Mouse (Mus musculus) ES-E14 (cell line): ENCODE measurements around the gene Plpp2.

Experiments used
- CHD2 ChIP-seq: IDR thresholded peaks from 2 replicates; pipeline ENCODE4 v1.6.1; 2014; ENCODE audit warnings: mild to moderate bottlenecking, low read depth, low read length, inconsistent platforms
- HCFC1 ChIP-seq: IDR thresholded peaks from 2 replicates; pipeline ENCODE4 v1.6.1; 2012; ENCODE audit warnings: low read length, inconsistent platforms, borderline replicate concordance; ENCODE audit not compliant: insufficient read depth
- MAFK ChIP-seq: IDR thresholded peaks from 2 replicates; pipeline ENCODE4 v1.6.1; 2014; ENCODE audit warnings: mild to moderate bottlenecking, low read depth, low read length, inconsistent platforms; ENCODE audit not compliant: insufficient read depth
- ZC3H11A ChIP-seq: IDR thresholded peaks from 2 replicates; pipeline ENCODE4 v1.6.1; 2012; ENCODE audit warnings: low read depth, mild to moderate bottlenecking, inconsistent platforms, low read length, borderline replicate concordance
- ZNF384 ChIP-seq: IDR thresholded peaks from 2 replicates; pipeline ENCODE4 v1.6.1; 2012; ENCODE audit warnings: low read depth, low read length, inconsistent platforms

DNA sequence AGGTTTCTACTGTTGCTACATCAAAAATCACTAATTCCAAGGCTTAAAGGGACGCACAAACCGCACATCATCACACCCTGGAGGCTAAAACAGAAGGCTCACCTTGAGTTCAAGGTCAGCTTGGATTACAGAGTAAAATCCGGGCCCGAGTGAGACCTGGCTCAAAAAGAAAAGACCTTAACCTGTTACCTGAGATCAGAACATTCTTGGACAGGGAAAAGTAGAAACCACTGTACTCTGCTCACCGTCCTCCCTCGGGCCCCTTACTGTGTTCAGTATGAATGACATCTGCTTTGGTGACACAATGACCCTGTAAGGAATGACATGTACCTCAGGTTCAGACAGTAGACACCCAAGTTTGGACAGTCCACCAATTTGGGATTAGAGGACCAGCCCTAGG lies 41.2 kb upstream of the Plpp2 start:
- TF ChIP-seq MAFK (no peak), ZNF384 (no peak), ZC3H11A (no peak), HCFC1 (no peak), CHD2 (no peak)
